Mouse (Mus musculus): ENCODE results near the gene Spa17. TPM values are rescaled to one million over a fixed set of nuclear protein-coding genes. Genes with fewer than 3 reads are reported as not detected.

The Spa17 gene
- total RNA-seq, 2 experiments from 2014 or later = 2.3 to 3.4 TPM

DNA sequence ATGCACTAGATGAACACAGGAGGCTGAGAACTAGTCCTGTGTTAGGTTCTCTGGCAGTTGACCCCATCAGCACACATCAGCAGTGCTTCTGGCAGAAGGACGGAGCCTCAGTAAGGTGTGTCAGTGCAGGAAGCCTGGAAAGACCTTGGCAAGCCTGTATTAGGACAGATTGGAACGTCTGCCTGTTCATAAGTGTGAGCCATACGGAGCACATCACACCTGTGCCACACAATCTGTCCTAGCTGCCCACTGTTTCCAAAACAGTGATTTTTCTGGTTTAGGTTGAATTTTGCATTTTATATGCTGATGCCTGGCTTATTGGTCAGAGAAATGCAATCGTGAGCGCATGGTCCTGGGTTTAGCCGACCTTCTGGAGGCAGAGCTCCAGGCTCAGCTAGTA lies 7.8 kb upstream of the Spa17 start:
- DNase-seq (ENCODE audit: low spot score in 2 of 2) = no peak

DNA sequence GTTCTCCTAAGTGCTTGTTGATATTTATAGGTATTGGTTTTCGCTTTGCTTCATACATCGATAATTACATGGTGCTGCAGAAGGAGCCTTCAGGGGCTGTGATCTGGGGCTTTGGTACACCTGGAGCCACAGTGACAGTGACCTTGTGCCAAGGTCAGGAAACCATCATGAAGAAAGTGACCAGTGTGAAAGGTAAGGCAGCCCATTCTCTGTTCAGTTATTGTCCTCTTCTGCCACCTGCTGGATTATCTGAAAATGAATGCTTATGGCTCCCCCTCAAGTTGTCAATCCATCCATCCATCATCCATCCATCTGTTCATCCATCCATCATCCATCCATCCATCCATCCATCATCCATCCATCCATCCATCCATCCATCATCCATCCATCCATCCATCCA lies 3.2 kb upstream of the Spa17 start:
- no peak for DNase-seq (ENCODE audit: low spot score in 2 of 2)

DNA sequence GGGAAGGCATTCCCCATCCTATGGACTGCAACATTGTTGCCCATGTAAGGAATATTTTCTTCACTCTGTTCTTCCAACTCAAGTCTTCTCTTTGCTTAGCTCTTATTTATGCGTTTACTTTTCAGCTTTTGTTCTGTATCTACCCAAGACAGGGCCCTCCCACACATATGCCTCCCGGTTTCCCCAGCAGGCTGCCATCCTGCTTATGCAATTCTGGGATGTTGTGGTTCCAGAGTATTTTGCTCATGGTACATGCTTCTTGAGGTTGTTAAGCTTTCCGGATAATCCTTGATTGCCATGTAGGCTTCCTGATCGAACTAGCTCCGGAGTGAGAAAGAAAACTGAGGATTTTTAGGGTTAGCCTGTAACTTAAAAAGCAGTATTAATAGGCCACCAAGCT lies 1.7 kb upstream of the Spa17 start:
- DNase-seq (ENCODE audit: low spot score in 2 of 2) = no peak

DNA sequence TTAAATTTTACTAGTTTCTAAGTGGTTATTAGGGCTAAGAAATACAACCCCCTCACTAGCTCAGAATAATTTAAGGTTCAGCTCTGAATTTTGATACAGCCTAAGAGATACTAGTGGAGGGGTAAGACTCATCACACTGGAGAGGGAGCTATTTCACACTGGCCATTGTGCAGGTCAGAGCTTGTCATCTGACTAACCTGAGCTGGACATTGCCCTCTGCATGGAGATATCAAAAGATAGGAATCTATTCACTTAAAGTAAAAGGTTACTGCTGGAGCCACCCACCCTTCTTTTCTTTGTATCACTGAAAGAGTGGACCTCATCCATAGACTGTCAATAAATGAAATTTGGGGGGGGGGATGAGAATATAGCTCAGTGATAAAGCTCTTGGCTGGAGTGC lies 794 bp upstream of the Spa17 start:
- no peak for DNase-seq (ENCODE audit: low spot score in 2 of 2)

DNA sequence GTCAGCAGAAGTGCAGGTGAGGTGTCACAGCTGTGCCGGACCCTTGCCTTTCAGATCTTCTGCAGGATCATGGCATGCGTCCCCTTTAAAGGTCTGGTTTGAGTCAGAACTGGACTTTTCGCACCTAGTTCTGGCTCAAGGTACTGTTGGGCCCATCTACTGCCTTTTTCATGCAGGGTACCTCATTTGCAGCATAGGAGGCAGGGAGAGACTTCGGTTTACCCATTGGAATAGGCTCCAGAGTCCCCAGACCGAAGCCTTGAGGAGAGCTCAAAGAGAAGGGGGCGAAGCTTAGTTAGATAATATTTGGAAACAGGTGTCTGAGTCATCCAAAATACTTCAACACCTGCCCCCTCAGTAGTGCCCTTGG lies 374 bp upstream of the Spa17 start:
- no peak for DNase-seq (ENCODE audit: low spot score in 2 of 2)

DNA sequence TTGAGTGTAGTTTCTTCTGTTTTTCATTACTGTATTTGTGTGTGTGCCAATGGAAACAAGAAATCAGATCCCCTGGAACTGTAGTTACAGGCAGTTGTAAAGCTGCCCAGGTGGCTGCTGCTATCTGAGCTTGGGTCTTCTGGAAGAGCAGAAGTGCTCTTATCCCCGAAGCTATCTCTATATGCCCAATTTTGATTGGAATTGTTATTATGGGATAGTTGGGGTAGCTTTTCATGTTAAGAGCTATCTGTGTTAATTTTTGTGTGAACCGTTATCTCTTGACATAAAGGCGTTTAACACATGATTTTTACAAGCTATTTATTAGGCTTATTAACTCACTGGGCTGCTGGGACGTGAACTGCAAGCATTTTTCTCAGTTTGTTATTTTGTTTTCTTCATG lies 4.0 kb downstream of the Spa17 start:
- DNase-seq (ENCODE audit: low spot score in 2 of 2) = no peak

DNA sequence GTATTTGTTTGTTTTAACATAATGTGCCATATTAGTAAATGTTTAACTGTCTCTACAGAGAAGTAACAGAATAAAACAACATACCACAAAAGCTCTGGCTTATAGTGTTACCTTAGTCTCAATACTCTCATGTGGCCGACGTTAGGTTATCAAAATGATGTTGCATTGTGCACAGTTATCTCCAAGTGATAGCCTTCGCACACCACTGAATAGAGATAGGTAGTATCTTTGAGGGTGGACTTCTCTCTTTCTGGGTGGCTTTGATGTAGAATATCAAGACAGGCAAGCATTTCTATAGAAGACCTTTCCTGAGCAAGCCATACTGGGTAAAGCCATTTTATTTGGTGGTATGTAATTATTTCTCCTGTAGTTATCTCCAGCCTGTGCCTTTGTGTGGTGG lies 8.4 kb downstream of the Spa17 start:
- DNase-seq (ENCODE audit: low spot score in 2 of 2) = no peak

DNA sequence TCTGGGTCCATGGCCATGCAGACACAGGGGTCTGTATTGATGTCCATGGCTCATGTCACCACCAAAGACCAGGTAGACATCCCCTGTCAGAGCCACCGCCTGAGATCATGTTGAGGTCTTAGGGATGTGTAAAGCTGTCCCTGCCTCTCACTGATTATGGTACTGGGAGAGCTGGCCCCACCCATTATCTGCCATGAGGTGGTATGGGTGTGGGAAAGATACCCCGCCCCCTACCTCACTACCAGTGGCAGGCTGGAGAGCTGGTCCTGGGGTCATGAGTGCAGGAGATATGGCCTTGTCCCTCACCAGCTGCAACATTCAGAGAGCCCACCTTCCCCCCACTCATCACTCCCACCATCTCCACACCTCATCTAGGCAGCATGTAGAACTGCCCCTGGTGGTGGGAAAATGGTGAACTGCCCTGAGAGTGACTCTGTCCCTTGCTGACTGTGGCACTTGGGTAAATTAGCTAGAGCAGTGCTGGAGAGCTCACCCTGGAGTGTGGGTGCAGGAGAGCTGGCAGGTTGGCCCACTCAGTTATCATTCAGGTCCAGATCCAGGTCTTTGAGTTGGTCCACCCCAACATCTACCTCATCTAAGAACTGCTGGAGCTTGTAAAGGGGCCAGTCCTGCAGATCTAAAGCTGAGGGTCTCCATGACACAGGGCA lies 12.8 kb downstream of the Spa17 start:
- no peak for DNase-seq (ENCODE audit: low spot score in 2 of 2)

DNA sequence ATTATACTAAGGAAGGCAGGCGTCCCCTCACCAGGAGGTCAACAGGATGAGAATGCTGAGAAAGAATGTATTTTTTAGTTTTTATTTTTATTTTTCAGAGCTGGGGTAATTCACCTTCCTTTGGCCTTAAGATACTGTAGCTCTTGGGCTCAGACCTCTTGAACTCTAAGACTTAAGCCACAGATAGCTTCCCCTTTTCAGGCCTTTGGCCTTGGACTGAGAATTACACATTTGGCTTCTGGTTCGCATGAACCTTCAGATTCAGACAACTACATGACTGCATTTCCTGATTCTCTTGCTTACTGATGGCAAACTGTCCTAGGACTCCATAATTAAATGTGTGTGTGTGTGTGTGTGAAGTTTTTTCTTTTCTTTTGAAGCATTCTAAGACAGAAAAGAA lies 14.9 kb downstream of the Spa17 start:
- DNase-seq (ENCODE audit: low spot score in 2 of 2) = no peak

DNA sequence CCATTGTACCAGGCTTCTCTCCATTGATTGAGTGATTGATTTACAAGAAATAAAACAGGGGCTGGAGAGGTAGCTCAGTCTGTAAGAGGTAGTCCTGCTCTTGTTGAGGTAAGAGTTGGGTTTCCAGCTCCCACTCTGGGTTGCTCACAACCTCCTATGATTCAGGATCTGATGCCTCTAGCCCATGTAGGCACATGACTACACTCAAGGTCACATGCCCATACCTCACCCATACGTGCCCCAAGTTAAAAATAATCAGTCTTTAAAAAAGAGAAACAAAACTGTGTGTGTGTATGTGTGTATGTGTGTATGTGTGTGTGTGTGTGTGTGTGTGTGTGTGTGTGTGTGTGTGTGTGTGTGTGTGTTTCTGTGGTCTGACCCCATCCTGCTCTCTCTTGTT lies 18.0 kb downstream of the Spa17 start:
- DNase-seq (ENCODE audit: low spot score in 2 of 2) = no peak

DNA sequence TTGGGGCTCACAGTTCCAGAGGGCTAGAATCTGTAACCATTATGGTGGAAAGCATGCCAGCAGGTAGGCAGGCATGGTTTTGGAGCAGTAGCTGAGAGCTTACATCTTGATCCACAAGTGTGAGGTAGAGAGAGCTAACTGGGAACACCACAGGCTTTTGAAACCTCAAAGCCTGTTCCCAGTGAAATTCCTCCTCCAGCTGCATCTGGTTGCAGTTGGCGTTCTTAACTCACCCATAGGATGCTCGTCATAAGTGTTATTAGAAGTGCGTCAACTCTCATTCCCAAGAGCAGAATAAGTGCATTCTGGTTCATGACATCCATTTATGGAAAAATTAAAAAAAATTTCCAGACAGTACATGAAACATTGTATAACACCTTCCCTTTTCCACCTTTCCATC lies 19.8 kb downstream of the Spa17 start:
- no peak for DNase-seq (ENCODE audit: low spot score in 2 of 2)

DNA sequence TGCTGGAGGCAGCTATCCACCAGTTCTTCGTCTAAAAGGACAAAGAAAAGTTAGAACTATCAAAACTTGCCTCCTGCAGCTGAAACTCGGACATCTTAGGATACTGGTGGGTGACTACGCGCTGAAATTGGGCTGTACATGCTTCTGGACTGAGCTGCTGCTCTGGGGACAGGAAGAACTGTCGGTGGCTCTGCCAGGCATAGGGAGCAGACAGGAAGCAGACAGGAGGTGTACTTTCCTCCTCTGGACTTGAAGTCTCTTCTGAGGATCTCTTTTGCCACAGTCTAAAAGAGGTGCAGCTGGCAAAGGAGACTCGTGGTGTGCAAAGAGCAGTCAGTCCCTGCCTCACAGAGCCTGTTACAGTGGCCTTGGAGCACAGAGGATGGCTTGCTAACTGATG lies 20.9 kb downstream of the Spa17 start:
- DNase-seq (ENCODE audit: low spot score in 2 of 2) = no peak

DNA sequence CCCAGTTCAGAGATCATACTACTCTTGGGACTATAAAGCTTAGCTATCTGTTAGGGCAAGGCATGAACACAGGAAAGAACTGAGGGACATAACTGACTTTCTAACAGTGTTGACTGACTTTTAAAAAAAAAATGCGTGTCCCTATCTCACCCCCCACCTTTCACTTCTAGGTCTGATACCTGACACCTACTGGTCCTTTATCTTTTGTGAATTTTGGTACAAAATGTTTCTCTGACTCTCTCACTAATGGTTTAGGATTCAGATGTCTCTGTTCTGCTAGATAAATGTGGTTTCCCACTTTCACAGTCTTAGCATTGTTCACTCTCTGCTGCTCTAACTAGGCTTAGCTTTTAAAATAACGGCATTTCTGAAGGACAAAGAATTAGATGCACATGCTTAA lies 21.5 kb downstream of the Spa17 start:
- no peak for DNase-seq (ENCODE audit: low spot score in 2 of 2)

DNA sequence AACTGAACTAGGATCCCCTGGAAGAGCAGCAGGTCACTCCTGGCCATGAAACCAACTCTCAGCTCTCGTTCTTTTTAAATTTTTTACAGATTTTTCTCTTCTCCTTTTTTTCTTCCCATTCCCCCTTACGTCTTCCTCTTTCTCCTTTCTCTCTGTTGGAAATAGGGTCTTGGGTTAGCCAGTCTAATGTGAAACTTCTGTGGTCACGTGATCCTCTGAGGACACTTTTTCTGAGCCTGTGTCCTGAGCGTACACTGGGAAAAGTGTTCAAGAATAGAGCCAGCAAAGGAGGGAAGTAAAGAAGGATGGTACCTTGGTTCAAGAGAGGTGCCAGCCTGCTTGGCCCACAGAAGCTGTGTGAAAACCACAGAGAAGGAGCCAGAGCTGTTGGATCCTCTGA lies 23.1 kb downstream of the Spa17 start:
- no peak for DNase-seq (ENCODE audit: low spot score in 2 of 2)

DNA sequence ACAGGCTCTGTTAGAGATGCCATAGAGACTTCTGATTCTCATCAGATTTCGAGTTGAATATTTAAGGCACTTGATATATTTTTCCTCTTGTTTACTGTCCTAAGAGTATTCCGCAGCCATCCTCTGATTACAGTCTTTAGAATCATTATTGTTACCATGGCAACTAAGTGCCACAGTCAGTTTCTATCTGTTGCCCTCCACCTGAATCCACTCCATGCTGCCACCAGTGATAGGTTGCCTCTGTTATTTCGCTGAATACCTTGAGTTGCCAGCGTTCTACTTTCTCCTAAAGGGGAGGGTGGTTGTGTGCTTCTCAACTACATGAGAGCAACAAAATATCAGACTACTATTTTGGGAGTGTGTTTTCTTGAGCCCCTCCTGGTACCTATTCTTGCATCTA lies 26.8 kb downstream of the Spa17 start:
- no peak for DNase-seq (ENCODE audit: low spot score in 2 of 2)

DNA sequence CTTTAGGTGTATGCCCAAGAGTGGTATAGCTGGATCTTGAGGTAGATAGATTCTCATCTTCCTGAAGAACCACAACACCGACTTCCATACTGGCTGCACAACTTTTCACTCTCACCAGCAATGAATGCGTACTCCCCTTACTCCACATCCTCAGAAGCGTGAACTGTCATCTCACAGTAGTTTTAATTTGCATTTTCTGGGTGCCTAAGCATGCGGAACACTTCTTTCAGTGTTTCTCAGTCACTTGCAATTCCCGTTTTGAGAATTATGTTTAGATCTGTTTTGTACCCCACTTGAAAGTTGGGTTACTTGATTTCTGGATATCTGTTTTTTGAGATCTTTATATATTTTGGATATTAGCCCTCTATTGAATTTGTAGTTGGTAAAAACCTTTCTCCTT lies 29.9 kb downstream of the Spa17 start:
- no peak for DNase-seq (ENCODE audit: low spot score in 2 of 2)

DNA sequence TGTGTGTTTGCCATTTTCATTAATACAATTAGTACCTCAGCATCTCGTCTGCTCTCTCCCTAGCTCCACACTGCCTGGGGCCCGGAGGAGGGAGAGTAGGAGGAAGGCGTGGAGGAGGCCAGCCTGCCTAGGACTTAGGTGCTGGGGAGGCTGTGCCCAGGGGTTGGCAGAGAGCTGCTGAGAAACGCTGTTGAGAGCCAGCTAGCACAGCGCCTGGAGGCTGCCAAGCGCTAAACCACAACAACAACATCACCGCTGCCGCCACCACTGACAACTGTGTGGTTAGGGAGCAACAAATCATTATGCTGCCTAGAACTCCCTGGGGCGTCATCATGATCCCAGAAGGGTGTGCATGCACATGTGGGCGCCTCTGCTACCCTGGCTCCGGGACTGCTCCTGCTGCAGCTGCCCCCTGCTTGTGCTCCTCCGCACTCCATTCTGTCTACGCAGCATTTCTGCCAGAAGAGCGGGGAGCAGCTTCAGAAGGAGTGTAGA lies 37.0 kb downstream of the Spa17 start:
- DNase-seq (ENCODE audit: low spot score in 2 of 2) = no peak

DNA sequence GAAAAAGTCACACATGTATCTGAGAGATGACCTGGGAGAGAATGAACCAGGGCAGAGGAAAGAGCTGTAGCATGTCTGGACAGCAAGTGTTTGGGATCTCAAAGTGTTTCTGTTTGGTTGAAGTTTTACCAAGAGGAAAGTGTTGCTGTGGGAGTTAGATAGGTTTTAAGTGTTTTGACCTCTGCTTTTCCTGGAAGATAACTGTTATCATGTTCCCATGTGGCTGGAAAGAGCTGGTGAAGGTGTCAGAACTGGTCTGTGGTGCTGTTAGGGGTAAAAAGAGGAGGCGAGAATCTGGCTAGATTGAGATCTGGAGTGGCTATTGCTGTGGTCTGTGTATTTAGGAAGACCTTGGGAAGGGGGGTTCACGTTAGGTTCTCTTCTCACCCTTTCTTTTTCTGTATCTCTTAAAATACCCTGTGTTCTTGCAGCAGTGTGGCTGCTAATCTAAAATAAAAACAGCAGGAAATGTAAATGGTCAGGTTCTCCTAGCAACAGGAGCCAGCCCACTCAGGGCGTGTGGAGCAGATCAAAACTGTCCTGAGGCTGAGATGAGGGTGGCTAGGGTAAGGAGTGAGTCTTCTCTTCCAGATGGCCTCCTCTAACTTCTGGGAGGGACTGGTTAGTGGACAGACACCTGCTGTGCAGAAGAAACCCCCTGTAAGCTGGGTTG lies 41.2 kb downstream of the Spa17 start:
- DNase-seq (ENCODE audit: low spot score in 2 of 2) = no peak

DNA sequence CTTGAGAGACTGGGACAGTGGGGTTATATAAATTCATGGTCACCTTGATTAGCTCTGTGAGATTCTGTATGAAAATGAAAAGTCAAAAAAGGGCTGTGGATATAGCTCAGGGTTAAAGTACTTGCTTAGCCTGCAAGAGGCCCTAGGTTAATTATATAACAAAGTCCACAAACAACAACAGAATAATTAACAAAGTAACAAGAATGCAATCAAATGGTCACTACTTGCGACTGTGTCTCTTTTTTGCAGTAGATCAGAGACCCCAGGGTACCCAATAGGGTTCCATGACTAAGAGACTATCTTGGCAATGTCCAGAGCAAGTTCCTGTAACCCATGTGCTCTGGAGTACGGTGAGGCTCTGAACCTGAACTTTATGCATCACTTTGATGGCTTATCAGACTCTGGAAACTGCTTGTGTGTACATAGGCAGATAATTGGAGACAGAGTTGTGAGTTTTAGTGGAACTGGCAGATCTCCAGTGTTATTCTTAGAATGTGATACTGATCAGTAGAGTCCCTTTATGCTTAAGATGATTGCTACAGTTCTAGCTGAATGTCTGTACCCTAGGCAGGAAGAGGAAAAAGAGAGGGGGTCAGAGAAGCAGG lies 44.2 kb downstream of the Spa17 start:
- no peak for DNase-seq (ENCODE audit: low spot score in 2 of 2)

DNA sequence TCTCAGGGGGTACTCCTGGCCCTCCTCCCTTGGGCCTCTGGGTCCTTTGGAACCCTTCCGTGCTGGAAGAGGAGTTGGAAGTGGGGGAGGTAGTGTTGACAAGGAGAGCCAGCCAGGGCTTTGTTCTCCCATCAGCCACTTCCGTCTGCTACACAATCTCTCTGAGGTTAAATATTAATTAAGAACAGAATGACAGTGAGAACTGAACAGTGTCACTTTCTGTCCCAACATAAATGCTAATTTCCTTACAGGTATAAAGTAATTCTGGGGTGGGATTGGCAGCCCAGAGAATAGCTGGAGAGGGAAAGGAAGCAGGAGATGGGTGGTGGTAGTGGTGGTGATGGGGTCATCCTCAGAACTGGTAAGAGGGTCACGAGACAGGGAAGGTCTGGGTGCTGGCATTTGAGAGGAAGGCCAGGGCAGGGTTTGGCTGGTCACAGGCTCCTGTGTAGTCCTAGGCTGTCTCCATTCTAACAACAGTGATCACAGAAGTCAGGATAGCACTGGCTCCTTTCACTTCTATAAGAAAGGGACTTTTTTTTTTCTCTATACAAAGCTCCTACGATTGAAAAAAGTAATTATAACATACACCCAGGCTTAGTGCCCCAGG lies 44.8 kb downstream of the Spa17 start:
- DNase-seq (ENCODE audit: low spot score in 2 of 2) = no peak

DNA sequence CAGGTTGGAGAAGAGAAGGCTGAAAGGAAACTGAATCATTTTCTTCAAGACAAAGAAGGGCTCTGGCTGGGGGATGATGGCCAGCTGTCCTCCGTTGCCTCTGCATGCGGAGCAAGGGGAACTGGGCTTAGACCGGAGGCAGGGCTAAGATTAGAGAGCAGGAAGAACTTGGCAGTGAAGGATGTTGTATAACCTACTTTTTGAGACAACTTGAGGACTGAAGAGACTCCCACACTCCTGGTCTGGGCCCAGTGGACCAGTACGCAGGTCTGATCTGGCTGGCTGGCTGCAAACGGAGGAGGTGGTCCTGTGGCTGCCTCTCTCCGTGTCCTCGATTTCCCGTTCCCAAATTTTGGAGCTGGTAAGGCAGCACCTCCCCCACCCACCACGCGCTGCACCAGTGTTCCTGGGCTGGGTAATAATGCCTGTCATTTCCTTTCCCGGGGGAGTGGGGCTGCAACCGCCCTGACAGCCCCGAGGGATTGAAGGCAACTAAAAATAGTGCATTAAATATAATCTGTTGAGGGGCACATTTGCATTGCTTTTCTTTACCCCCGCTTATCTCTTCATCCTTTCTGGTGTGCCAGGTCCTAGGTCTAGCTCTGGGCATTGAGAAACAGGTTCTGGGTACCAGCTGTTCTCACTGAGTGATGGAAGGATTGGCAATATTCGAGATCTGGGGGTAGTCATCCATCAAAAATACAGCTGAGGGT lies 45.5 kb downstream of the Spa17 start:
- no peak for DNase-seq (ENCODE audit: low spot score in 2 of 2)

DNA sequence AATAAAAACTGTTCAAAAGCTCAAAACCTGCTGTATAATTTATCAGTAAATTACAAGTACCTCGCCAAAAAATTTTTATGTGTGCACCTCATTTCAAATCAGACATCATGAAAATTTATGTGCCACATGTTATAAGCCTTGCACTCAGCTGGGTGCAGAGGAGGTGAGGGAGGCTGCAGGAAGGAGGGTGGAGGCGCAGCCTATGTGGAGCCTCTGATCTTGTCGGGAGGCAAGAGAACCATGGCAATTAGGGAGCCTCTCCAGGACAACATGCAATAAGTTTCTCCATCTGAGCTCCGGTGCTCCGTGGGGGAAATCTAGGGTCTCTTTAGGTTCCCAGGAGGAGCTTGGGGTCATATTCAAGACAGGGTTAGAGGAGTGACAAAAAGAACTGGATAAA lies 46.1 kb downstream of the Spa17 start:
- DNase-seq (ENCODE audit: low spot score in 2 of 2) = no peak
